Mouse (Mus musculus) ES-E14 (cell line): ENCODE data around the gene Pde12.

Experiments used
- CHD2 ChIP-seq: IDR thresholded peaks from 2 replicates; pipeline ENCODE4 v1.6.1; 2014; ENCODE audit warnings: mild to moderate bottlenecking, low read depth, low read length, inconsistent platforms
- HCFC1 ChIP-seq: IDR thresholded peaks from 2 replicates; pipeline ENCODE4 v1.6.1; 2012; ENCODE audit warnings: low read length, inconsistent platforms, borderline replicate concordance; ENCODE audit not compliant: insufficient read depth
- MAFK ChIP-seq: IDR thresholded peaks from 2 replicates; pipeline ENCODE4 v1.6.1; 2014; ENCODE audit warnings: mild to moderate bottlenecking, low read depth, low read length, inconsistent platforms; ENCODE audit not compliant: insufficient read depth
- ZC3H11A ChIP-seq: IDR thresholded peaks from 2 replicates; pipeline ENCODE4 v1.6.1; 2012; ENCODE audit warnings: low read depth, mild to moderate bottlenecking, inconsistent platforms, low read length, borderline replicate concordance
- ZNF384 ChIP-seq: IDR thresholded peaks from 2 replicates; pipeline ENCODE4 v1.6.1; 2012; ENCODE audit warnings: low read depth, low read length, inconsistent platforms

GRCm38 (mm10) chr14:26660233-26660632 is 9.4 kb downstream of the Pde12 start:
- TF ChIP-seq MAFK: no peak
- TF ChIP-seq HCFC1: no peak
- no peak for TF ChIP-seq CHD2
- no peak for TF ChIP-seq ZNF384
- no peak for TF ChIP-seq ZC3H11A
